In genomic region chr16:56579536-56579935, GRCm38 (mm10) we compare ENCODE assay signal across 11 mouse cellular contexts.
DNase-seq lines count a peak whose midpoint lies in the region.
"Had no signal": no experiment of that assay in that cellular context is flagged by ENCODE, and none has a peak within 500 bp of the region (broad histone marks: within the 10 kb centered on the region; RNA-seq: fewer than 3 reads in every experiment).

No protein-coding gene starts in this region.

- intact Hi-C loops in heart, postnatal 25 days (cut with DNase I) = no loop called here

- DNase-seq in kidney, postnatal 4 days = peak; percentile 3 to 5
- no peak for DNase-seq in kidney, postnatal 36 days
- peak; percentile 72 for DNase-seq in gastrocnemius, adult 18-20 months (ENCODE audit: low spot score)
- DNase-seq in gastrocnemius, postnatal 10 days = peak; percentile 23
- DNase-seq in heart, postnatal 25 days (ENCODE audit: low spot score) = peak; percentile 12
- DNase-seq in adrenal gland, postnatal 25 days = no peak
- DNase-seq in right cerebral cortex, postnatal 4 days = no peak
- DNase-seq: cerebellum, adult 9-10 months; lung, postnatal 4 days; right cerebral cortex, postnatal 25 days; thymus, postnatal 36 days had no signal

Comparison
In these comparisons a context has a peak if more than half of its experiments do, and no peak if none do; other contexts are left out.
1. DNase-seq: peak in kidney, postnatal 4 days (2 of 2), gastrocnemius, adult 18-20 months (single experiment), gastrocnemius, postnatal 10 days (single experiment) and heart, postnatal 25 days (single experiment); none in kidney, postnatal 36 days (0 of 2), adrenal gland, postnatal 25 days (single experiment) and right cerebral cortex, postnatal 4 days (single experiment).